In the genomic region with DNA sequence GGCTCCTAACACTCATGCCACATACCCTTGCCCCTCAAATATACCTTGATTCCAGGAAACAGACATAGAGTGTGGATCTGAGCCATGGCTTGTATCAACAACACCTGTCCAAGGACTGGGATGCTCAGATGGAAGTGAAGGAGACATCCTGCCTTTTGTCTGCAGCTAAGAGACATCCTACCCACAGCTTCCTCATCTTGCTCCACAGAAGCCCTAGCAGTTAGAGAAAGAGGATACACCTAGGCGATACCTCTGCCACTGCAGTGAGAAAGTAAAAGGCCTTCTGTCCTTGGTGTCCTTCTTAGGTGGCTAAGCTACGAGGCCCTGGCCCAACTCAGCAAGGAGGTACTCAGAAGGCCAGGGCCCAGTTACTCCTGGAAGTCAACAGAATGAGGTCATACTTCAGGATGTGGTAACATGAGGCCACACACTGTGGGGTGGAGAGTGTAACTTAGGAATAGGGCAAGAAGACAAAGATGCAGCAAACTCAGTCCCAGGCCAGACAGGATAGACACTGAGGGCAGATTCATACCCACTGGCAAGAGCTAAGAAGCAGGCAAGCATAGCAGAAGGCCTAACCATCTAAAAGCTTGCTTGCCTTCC, we compare ENCODE assay signal across 9 mouse cellular contexts. TPM values are rescaled to one million over a fixed set of nuclear protein-coding genes. Genes with fewer than 3 reads are reported as not detected.
DNase-seq lines count a peak whose midpoint lies in the region; ATAC-seq and TF ChIP-seq lines count a peak whose summit lies in the region.
"Had no signal": no experiment of that assay in that cellular context is flagged by ENCODE, and none has a peak within 500 bp of the region (broad histone marks: within the 10 kb centered on the region; RNA-seq: fewer than 3 reads in every experiment).

No protein-coding gene starts in this region.

- H3K36me3 ChIP-seq in kidney, postnatal 0 days (ENCODE audit: insufficient read depth, low read length), result no peaks in the 10 kb centered on the region
- H3K36me3 ChIP-seq: embryonic facial prominence, embryonic 12.5 days had no signal

- H3K4me3 ChIP-seq in kidney, postnatal 0 days (replicated peaks; ENCODE audit: low read depth, low read length), result no peak overlapping the region
- no peak overlapping the region for H3K4me3 ChIP-seq in bone marrow, adult 2 months (replicated peaks; ENCODE audit: control insufficient read depth, low read depth, low read length)
- H3K4me3 ChIP-seq: embryonic facial prominence, embryonic 12.5 days had no signal

- no peak overlapping the region for H3K9ac ChIP-seq in kidney, postnatal 0 days (ENCODE audit: low read depth, low read length)
- H3K9ac ChIP-seq: embryonic facial prominence, embryonic 12.5 days had no signal

- peak; percentile 31 for DNase-seq in kidney, postnatal 0 days (ENCODE audit: low spot score)
- DNase-seq in kidney, adult 9 months, result no peak
- DNase-seq in induced T-regulatory cell, adult 2 months (ENCODE audit: low read depth), result peak; percentile 61
- DNase-seq in layer of hippocampus, postnatal 25 days (ENCODE audit: extremely low spot score in 1 of 2, low spot score in 1 of 2), result no peak
- no peak for DNase-seq in left cerebral cortex, postnatal 4 days
- DNase-seq in kidney, adult 18-20 months, result no peak

- H3K4me2 ChIP-seq in kidney, postnatal 0 days (ENCODE audit: low read length), result no peak overlapping the region

- no peak for TF ChIP-seq CTCF in kidney, postnatal 0 days (IDR thresholded peaks at IDR 0.05; ENCODE audit: low read depth)
- no peak for TF ChIP-seq CTCF in bone marrow, adult 2 months (IDR thresholded peaks at IDR 0.05; ENCODE audit: control insufficient read depth, insufficient read depth, low read length)

- no peaks in the 10 kb centered on the region for H3K9me3 ChIP-seq in kidney, postnatal 0 days (replicated peaks; ENCODE audit: low read length)
- H3K9me3 ChIP-seq: embryonic facial prominence, embryonic 12.5 days had no signal

- H3K27ac ChIP-seq in kidney, postnatal 0 days, result no peak overlapping the region
- H3K27ac ChIP-seq in bone marrow, adult 2 months (ENCODE audit: control insufficient read depth, insufficient read depth, low read depth, low read length, poor library complexity), result peak overlapping the region; percentile 72
- H3K27ac ChIP-seq: embryonic facial prominence, embryonic 12.5 days had no signal

- 76% methylated on average over 2 of the region's 2 CpGs for WGBS in kidney, postnatal 0 days
- WGBS in bone marrow, adult 2 months, result 20% methylated on average over 2 of the region's 2 CpGs

- peaks cover 84% of the 10 kb centered on the region for H3K4me1 ChIP-seq in kidney, postnatal 0 days (replicated peaks; ENCODE audit: insufficient read depth, low read length)
- H3K4me1 ChIP-seq in bone marrow, adult 2 months (ENCODE audit: control insufficient read depth, insufficient read depth, low read length), result peaks cover 34% of the 10 kb centered on the region

- peak; percentile 37; the same call in 1 of the 2 replicates for ATAC-seq in kidney, postnatal 0 days (replicated peaks; ENCODE audit: low FRiP score, low read depth)
- peak; percentile 35 for ATAC-seq in megakaryocyte progenitor cell, adult 5-6 weeks (replicated peaks; ENCODE audit: poor library complexity)

- TF ChIP-seq POLR2A in bone marrow, adult 2 months (IDR thresholded peaks at IDR 0.05; ENCODE audit: borderline replicate concordance, control insufficient read depth, low read depth, low read length), result no peak

- H3K27me3 ChIP-seq in kidney, postnatal 0 days (ENCODE audit: insufficient read depth, low read length), result no peaks in the 10 kb centered on the region
- H3K27me3 ChIP-seq: embryonic facial prominence, embryonic 12.5 days had no signal

- intact Hi-C loops in left cerebral cortex, postnatal 4 days (cut with DNase I), result no loop called here

RNA-seq across cellular contexts. Expression of a gene that starts 8.0 kb away (rescaled TPM):
- polyA plus RNA-seq in kidney, postnatal 0 days (2015; fragmentation: Nextera tagmentation; extraction: Ambion mirVana), result 50.1 and 55.9 TPM in 2 replicates
- 22.7 and 38.1 TPM in 2 replicates for polyA plus RNA-seq in bone marrow, adult 2 months (2011; ENCODE audit: insufficient read depth, insufficient read length, low replicate concordance, missing spikeins)
- 196 and 217 TPM in 2 replicates for total RNA-seq in megakaryocyte progenitor cell, adult 5-6 weeks (2015)
- 196 and 233 TPM in 2 replicates for total RNA-seq in megakaryocyte progenitor cell, adult 5-6 weeks (2017)
- total RNA-seq in layer of hippocampus, postnatal 25 days (2021), result 10 to 100 TPM; 26.9 to 31.4 TPM
- total RNA-seq in left cerebral cortex, postnatal 4 days (2021), result 10 to 100 TPM; 32.1 to 35.4 TPM

RNA-seq across cellular contexts. Expression of a gene that starts 48.5 kb away (rescaled TPM):
- polyA plus RNA-seq in kidney, postnatal 0 days (2015; fragmentation: Nextera tagmentation; extraction: Ambion mirVana), result 5.2 and 5.8 TPM in 2 replicates
- polyA plus RNA-seq in bone marrow, adult 2 months (2011; ENCODE audit: insufficient read depth, insufficient read length, low replicate concordance, missing spikeins), result 7.5 and 13.4 TPM in 2 replicates
- 6.4 and 7.9 TPM in 2 replicates for total RNA-seq in megakaryocyte progenitor cell, adult 5-6 weeks (2015)
- 4.0 and 5.7 TPM in 2 replicates for total RNA-seq in megakaryocyte progenitor cell, adult 5-6 weeks (2017)
- total RNA-seq in layer of hippocampus, postnatal 25 days (2021), result 10 to 100 TPM; 15.7 to 17.4 TPM
- 10 to 100 TPM; 15.8 to 16.9 TPM for total RNA-seq in left cerebral cortex, postnatal 4 days (2021)

Comparison
In these comparisons a context has a peak if more than half of its experiments do, and no peak if none do; other contexts are left out.
1. DNase-seq: peak in kidney, postnatal 0 days (single experiment) and induced T-regulatory cell, adult 2 months (single experiment); none in kidney, adult 9 months (single experiment), layer of hippocampus, postnatal 25 days (0 of 2), left cerebral cortex, postnatal 4 days (single experiment) and kidney, adult 18-20 months (single experiment).
2. RNA of a gene that starts 8.0 kb away (total RNA-seq): 196 to 233 TPM in megakaryocyte progenitor cell, adult 5-6 weeks; 32.1 to 35.4 TPM in left cerebral cortex, postnatal 4 days and 26.9 to 31.4 TPM in layer of hippocampus, postnatal 25 days; every median in the first group is over 4 times any median in the second.